In genomic region chr12:38788621-38789020, GRCm38 (mm10) we compare ENCODE assay signal across 7 mouse cellular contexts. TPM values are rescaled to one million over a fixed set of nuclear protein-coding genes. Genes with fewer than 3 reads are reported as not detected.
A peak's percentile ranks its signal among the peaks of the same experiment; 100 is the strongest.
DNase-seq lines count a peak whose midpoint lies in the region; ATAC-seq and TF ChIP-seq lines count a peak whose summit lies in the region.

No protein-coding gene starts in this region.

- H3K4me3 ChIP-seq in cerebellum, adult 2 months (replicated peaks; ENCODE audit: insufficient read depth, low read depth, low read length): peak overlapping the region; percentile 50
- no peak overlapping the region for H3K4me3 ChIP-seq in hindbrain, embryonic 14.5 days (replicated peaks; ENCODE audit: low read length)
- H3K4me3 ChIP-seq in limb, embryonic 15.5 days: 0 out of 2 replicates have a peak overlapping the region, but pooled peaks have one; percentile 10

- no peaks in the 10 kb centered on the region for H3K27me3 ChIP-seq in cerebellum, adult 2 months (ENCODE audit: control insufficient read depth, insufficient read depth, low read length)
- H3K27me3 ChIP-seq in hindbrain, embryonic 14.5 days (ENCODE audit: control insufficient read depth, insufficient read depth, low read length): no peaks in the 10 kb centered on the region
- no peaks in the 10 kb centered on the region for H3K27me3 ChIP-seq in limb, embryonic 15.5 days

- H3K36me3 ChIP-seq in hindbrain, embryonic 14.5 days (replicated peaks; ENCODE audit: control insufficient read depth, insufficient read depth): no peaks in the 10 kb centered on the region
- no peaks in the 10 kb centered on the region for H3K36me3 ChIP-seq in limb, embryonic 15.5 days

- ATAC-seq in hindbrain, embryonic 14.5 days (ENCODE audit: low FRiP score): no peak
- ATAC-seq in limb, embryonic 15.5 days (ENCODE audit: insufficient number of reproducible peaks, low FRiP score, low TSS enrichment, low read depth): peak; percentile 71; the same call in 1 of the 2 replicates

- peak overlapping the region; percentile 4; the same call in 1 of the 2 replicates for H3K27ac ChIP-seq in cerebellum, adult 2 months (ENCODE audit: insufficient read depth, low read length)
- no peak overlapping the region for H3K27ac ChIP-seq in hindbrain, embryonic 14.5 days
- H3K27ac ChIP-seq in limb, embryonic 15.5 days: peak overlapping the region; percentile 57

- TF ChIP-seq POLR2A in cerebellum, adult 2 months (IDR thresholded peaks at IDR 0.05; ENCODE audit: borderline replicate concordance, insufficient read depth, low read length): peak; percentile 21; the same call in 1 of the 2 replicates

- WGBS in cerebellum, adult 2 months: 6% methylated on average over 6 of the region's 6 CpGs
- 49% methylated on average over 6 of the region's 6 CpGs for WGBS in hindbrain, embryonic 14.5 days
- 11% methylated on average over 6 of the region's 6 CpGs for WGBS in limb, embryonic 15.5 days

- DNase-seq in retina, postnatal 1 day: peak; percentile 21
- no peak for DNase-seq in retina, embryonic 14.5 days (ENCODE audit: low spot score)
- DNase-seq in cerebellum, adult 2 months: peak; percentile 74 to 85
- peak; percentile 35 for DNase-seq in forelimb bud, embryonic 11.5 days (ENCODE audit: low read depth, low spot score)
- no peak for DNase-seq in hindbrain, embryonic 14.5 days (ENCODE audit: low spot score)
- no peak for DNase-seq in thymus, postnatal 10 days (ENCODE audit: low spot score in 2 of 2)

- no peaks in the 10 kb centered on the region for H3K9me3 ChIP-seq in hindbrain, embryonic 14.5 days (ENCODE audit: control insufficient read depth, low read length)
- no peaks in the 10 kb centered on the region for H3K9me3 ChIP-seq in limb, embryonic 15.5 days

- peaks cover 17% of the 10 kb centered on the region for H3K4me1 ChIP-seq in cerebellum, adult 2 months (ENCODE audit: control insufficient read depth, insufficient read depth, low read length)
- no peaks in the 10 kb centered on the region for H3K4me1 ChIP-seq in hindbrain, embryonic 14.5 days (replicated peaks; ENCODE audit: control insufficient read depth, insufficient read depth, low read length)
- H3K4me1 ChIP-seq in limb, embryonic 15.5 days: peaks cover 13% of the 10 kb centered on the region; the same call in 1 of the 2 replicates

- TF ChIP-seq CTCF in cerebellum, adult 2 months (IDR thresholded peaks at IDR 0.05; ENCODE audit: borderline replicate concordance, insufficient read depth, low read depth, low read length): no peak

- no peak overlapping the region for H3K9ac ChIP-seq in hindbrain, embryonic 14.5 days
- H3K9ac ChIP-seq in limb, embryonic 15.5 days: 0 out of 2 replicates have a peak overlapping the region, but pooled peaks have one; percentile 17

- H3K4me2 ChIP-seq in hindbrain, embryonic 14.5 days (replicated peaks): 0 out of 2 replicates have a peak overlapping the region, but pooled peaks have one; percentile 4
- peak overlapping the region; percentile 29; the same call in 1 of the 2 replicates for H3K4me2 ChIP-seq in limb, embryonic 15.5 days

RNA-seq across cellular contexts. Expression of gene Etv1, which starts 9.4 kb away (rescaled TPM):
- polyA plus RNA-seq in cerebellum, adult 2 months (2012; rRNA removed): 134 and 167 TPM in 2 replicates
- polyA plus RNA-seq in hindbrain, embryonic 14.5 days (2014; fragmentation: Nextera tagmentation; extraction: Ambion mirVana): 22.3 and 29.6 TPM in 2 replicates
- 23.7 and 27.2 TPM in 2 replicates for polyA plus RNA-seq in limb, embryonic 15.5 days (2015; fragmentation: Nextera tagmentation; extraction: Ambion mirVana)

Comparison
In these comparisons a context has a peak if more than half of its experiments do, and no peak if none do; other contexts are left out.
1. DNase-seq: peak in retina, postnatal 1 day (single experiment), cerebellum, adult 2 months (2 of 2) and forelimb bud, embryonic 11.5 days (single experiment); none in retina, embryonic 14.5 days (single experiment), hindbrain, embryonic 14.5 days (single experiment) and thymus, postnatal 10 days (0 of 2).